Mouse (Mus musculus) hindbrain, embryonic 11.5 days (tissue): ENCODE measurements around the gene Gm49630. TPM values are rescaled to one million over a fixed set of nuclear protein-coding genes. Genes with fewer than 3 reads are reported as not detected.
A peak's percentile ranks its signal among the peaks of the same experiment; 100 is the strongest.
"Not testable (repeated sequence)": the region's sequence is repeated elsewhere in the genome, so short reads cannot be mapped to it uniquely, and the experiment has no call there.

Experiments used
- ATAC-seq: fragments of 200-750 bp; cut with Nextera tagmentation; 2 replicates; pipeline ENCODE4 v1.8.0; 2017; ENCODE audit warnings: mild to moderate bottlenecking, moderate TSS enrichment, moderate library complexity; ENCODE audit not compliant: low FRiP score
- DNase-seq: peaks from one replicate; pipeline ENCODE4 v3.0.0-alpha.2; 2015; ENCODE audit warnings: low spot score
- H3K27ac ChIP-seq: fragments of 300-500 bp; sonication (generic); 2 replicates; pipeline ENCODE4 v1.5.1; 2014; ENCODE audit warnings: mild to moderate bottlenecking, low read depth, low read length
- H3K27me3 ChIP-seq: fragments of 300-500 bp; sonication (generic); 2 replicates; pipeline ENCODE4 v1.6.1; 2014; ENCODE audit warnings: mild to moderate bottlenecking, low read length, moderate library complexity, mixed read lengths; ENCODE audit not compliant: control insufficient read depth, insufficient read depth
- H3K36me3 ChIP-seq: fragments of 300-500 bp; sonication (generic); 2 replicates; pipeline ENCODE4 v1.6.1; 2014; ENCODE audit warnings: mild to moderate bottlenecking, low read length, moderate library complexity, mixed read lengths; ENCODE audit not compliant: control insufficient read depth, insufficient read depth
- H3K4me1 ChIP-seq: fragments of 300-500 bp; sonication (generic); replicated peaks from 2 replicates; pipeline ENCODE4 v1.6.1; 2014; ENCODE audit warnings: low read length, mixed read lengths; ENCODE audit not compliant: control insufficient read depth, insufficient read depth
- H3K4me2 ChIP-seq: fragments of 300-500 bp; sonication (generic); replicated peaks from 2 replicates; pipeline ENCODE4 v1.6.1; 2014; ENCODE audit warnings: mild to moderate bottlenecking, low read depth, low read length
- H3K4me3 ChIP-seq: fragments of 300-500 bp; sonication (generic); 2 replicates; pipeline ENCODE4 v1.5.1; 2014; ENCODE audit warnings: low read depth, low read length
- H3K9ac ChIP-seq: fragments of 300-500 bp; sonication (generic); 2 replicates; pipeline ENCODE4 v1.6.1; 2014; ENCODE audit warnings: low read depth, low read length
- H3K9me3 ChIP-seq: fragments of 300-500 bp; sonication (generic); 2 replicates; pipeline ENCODE4 v1.6.1; 2016; ENCODE audit warnings: low read length; ENCODE audit not compliant: control insufficient read depth
- WGBS: fragments of 180-500 bp; shearing (Covaris S2); extraction: QIAGEN DNeasy Blood & Tissue Kit; methylation state at CpG from one replicate; pipeline ENCODE4 v1.1.7; 2014; 5-methylcytosine and 5-hydroxymethylcytosine counted together
- polyA plus RNA-seq: library from polyadenylated mRNA; unstranded; fragments of >200 nt; fragmentation: Nextera tagmentation; extraction: Ambion mirVana; gene quantifications from 2 replicates; pipeline ENCODE4 v1.2.1, GENCODE M21; 2014

The Gm49630 gene
- polyA plus RNA-seq, 1 experiment from 2014 or later = not detected

DNA sequence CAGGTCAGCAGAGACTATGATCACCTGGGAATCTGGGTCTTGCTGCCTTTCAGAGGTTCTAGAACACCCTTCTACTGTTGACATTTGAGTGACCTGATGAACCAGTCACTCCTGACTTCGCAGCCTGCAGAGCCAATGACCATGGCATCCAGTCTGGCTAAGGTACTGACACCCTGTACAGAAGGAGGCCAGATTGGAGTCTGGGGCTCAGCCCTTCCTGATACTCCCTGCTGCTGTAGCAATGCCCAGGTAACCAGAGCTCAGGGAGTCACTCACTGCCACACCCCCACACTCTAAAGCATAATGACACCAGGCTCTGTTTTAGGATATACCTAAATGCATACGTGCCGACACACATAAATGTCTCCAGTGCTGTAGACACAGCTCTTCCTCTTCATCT lies 10.9 kb upstream of the Gm49630 start:
- H3K4me2 ChIP-seq, ATAC-seq, H3K9me3 ChIP-seq, H3K4me3 ChIP-seq, H3K36me3 ChIP-seq, H3K27me3 ChIP-seq, DNase-seq, H3K27ac ChIP-seq, H3K9ac ChIP-seq, H3K4me1 ChIP-seq: not testable (repeated sequence)
- 87% methylated on average over 1 of the region's 3 CpGs for WGBS

DNA sequence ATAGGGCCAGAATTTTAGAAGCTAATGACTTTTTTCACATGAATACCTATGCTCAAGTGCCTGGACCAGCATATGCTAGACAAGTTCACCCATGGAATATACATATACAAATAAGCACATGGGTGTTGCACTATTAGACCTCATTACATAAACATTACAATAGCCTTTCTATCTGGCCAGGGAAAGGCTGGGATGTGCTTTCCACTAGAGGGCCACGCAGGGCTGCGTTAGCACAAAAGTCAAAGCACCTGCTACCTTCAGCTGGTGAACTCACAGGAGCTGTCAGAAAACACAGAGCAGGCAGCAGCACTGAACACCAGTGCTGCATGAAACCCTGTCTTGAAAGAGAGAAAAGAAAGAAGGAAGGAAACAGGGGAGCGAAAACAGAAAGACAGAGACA lies 6.1 kb upstream of the Gm49630 start:
- not testable (repeated sequence) for H3K9me3 ChIP-seq, H3K4me3 ChIP-seq, H3K27ac ChIP-seq, H3K4me1 ChIP-seq, H3K27me3 ChIP-seq, H3K4me2 ChIP-seq, ATAC-seq, DNase-seq, H3K9ac ChIP-seq, H3K36me3 ChIP-seq
- WGBS = 20% methylated on average over 1 of the region's 3 CpGs

DNA sequence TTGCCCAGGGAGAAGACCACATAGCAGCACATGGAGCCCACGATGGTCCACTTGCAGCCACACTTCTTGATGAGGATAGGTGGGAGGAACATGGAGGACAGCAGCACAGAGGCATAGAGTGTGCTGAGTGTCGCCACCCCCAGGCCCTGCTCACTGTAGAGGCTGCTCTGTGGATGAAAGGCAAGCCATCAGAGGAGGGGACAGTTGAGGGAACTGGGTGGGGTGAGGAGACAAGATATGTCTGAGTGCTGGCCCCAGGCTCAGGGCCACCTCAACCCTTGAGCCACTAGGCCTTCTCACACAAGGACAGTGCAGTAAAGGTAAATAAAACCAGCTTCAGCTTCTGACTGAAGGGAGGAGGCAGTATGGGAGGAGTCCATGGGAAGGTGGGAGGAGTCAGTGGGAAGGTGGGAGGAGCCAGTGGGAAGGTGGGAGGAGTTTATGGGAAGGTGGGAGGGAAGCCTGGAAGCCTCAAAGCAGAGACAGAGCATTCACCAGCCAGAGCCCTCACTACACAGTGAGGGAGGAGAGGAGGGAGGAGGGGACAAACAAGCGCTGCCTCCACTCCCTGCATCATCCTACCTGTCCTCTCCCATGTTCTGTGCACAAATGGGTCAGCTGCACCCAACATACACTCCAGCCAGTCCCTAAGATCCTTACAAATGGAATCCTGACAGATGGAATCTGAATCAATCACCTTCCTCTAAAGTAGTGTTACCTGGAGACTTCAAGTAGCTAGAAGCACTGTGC lies 5.3 kb upstream of the Gm49630 start:
- not testable (repeated sequence) for H3K9ac ChIP-seq, H3K4me3 ChIP-seq, H3K27ac ChIP-seq, H3K9me3 ChIP-seq, DNase-seq, H3K27me3 ChIP-seq, H3K36me3 ChIP-seq, H3K4me2 ChIP-seq, H3K4me1 ChIP-seq
- 100% methylated on average over 1 of the region's 3 CpGs for WGBS
- peak; percentile 63; the same call in 1 of the 2 replicates for ATAC-seq

DNA sequence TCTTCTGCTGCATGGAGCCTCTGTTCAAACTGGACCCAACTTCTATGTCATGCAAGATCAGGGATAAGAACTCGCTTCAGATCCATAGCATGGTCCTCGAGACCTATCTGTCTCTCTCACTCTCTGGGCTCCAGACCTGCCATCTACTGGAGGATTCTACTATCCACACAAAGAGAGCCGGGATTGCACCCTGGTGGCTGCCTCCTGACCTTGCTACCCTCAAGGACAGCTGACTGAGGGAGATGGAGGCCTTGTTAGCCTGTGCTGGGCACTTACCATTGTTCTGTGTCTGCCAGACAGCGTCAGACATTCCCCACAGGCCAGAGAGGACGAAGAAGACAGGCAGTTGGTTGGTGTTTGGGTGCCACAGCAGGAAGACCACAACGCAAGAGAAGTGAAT lies 2.4 kb downstream of the Gm49630 start:
- not testable (repeated sequence) for H3K4me2 ChIP-seq, H3K4me1 ChIP-seq, H3K27ac ChIP-seq, H3K27me3 ChIP-seq, H3K9me3 ChIP-seq, DNase-seq, H3K4me3 ChIP-seq, ATAC-seq, H3K36me3 ChIP-seq, H3K9ac ChIP-seq
- WGBS = 65% methylated on average over 5 of the region's 6 CpGs

DNA sequence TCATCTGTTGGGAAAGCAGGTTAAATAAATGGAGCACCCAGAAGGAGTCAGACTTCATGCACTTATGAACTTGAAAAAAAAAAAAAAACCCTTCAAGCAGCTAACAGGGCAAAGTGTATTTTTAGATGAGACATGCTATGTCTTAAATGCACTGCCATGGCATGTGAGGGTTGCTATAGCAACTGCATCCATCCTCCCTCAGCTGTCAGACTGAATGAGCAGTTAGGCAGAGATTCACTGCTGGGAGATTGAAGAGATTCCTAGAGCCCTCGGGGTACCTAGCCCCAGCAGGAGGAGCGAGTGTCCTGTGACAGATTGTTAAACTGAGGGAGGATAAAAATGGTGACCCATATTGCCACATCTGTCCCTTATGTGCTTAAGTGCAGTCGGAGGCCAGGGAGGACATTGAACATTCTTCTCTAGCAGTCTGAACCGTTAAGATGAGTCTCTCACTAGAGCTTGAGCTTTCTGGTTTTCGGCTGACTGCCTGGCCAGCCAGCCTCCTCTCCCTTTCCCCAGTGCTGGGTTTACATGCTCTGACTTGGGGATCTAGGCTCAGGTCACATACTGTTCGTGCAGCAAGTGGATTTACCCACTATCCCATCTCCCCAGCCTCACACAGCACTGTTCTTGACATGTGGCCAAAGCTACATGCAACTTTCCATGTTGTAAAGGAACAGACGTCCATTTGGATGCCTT lies 5.0 kb downstream of the Gm49630 start:
- not testable (repeated sequence) for H3K9me3 ChIP-seq, H3K9ac ChIP-seq, H3K27ac ChIP-seq, H3K36me3 ChIP-seq, H3K4me2 ChIP-seq, H3K27me3 ChIP-seq, H3K4me3 ChIP-seq, H3K4me1 ChIP-seq
- 18% methylated on average over 3 of the region's 7 CpGs for WGBS
- ATAC-seq (peak; percentile 68; the same call in 1 of the 2 replicates), DNase-seq (peak; percentile 8)

DNA sequence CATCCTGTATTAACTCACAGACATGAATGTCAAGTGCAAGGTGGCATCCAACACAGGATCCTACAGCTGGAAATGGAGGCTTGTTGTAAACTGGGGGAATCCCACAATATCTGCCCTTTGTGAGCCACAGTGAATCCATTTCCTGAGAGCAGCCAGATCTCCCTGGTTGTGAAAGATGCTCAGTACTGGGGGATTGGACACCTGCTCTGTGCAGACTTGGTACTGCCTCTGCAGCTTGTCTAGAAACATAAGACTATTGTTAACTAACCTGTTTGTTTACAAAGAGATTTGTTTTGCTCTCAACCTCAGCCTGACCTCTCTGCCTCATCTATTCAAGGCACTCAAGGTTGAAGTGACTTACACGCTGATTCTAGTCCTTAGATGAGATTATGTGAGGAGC lies 5.5 kb downstream of the Gm49630 start:
- not testable (repeated sequence) for H3K4me1 ChIP-seq, H3K4me3 ChIP-seq, H3K9me3 ChIP-seq, H3K9ac ChIP-seq, H3K27me3 ChIP-seq, H3K36me3 ChIP-seq, H3K4me2 ChIP-seq, DNase-seq, H3K27ac ChIP-seq
- WGBS = no CpG with 5 or more reads among the region's 1 CpGs
- 0 out of 2 replicates have a peak, but pooled peaks have one; percentile 18 for ATAC-seq

DNA sequence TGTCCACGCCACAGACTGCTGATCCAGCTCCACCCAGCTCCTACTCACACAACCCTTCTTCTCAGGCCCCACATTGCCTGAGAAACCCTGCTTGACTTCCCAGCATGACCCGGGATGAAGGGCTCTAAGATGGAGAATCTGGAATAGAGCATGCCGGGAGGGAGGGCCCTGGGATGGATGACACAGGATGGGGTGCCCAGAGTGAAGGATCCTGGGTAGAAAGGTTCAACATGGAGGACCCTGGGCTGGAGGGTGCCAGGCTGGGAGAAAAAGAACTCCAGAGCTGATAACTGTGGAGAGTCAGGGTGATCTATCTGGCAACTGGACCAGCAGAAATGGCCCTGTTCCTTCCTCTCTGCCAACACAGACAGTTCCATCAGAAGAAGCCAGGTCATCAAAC lies 6.2 kb downstream of the Gm49630 start:
- not testable (repeated sequence) for H3K36me3 ChIP-seq, H3K9ac ChIP-seq, DNase-seq, H3K4me3 ChIP-seq, H3K4me1 ChIP-seq, H3K27ac ChIP-seq, ATAC-seq, H3K27me3 ChIP-seq, H3K9me3 ChIP-seq, H3K4me2 ChIP-seq
- no CpG with 5 or more reads among the region's 3 CpGs for WGBS

DNA sequence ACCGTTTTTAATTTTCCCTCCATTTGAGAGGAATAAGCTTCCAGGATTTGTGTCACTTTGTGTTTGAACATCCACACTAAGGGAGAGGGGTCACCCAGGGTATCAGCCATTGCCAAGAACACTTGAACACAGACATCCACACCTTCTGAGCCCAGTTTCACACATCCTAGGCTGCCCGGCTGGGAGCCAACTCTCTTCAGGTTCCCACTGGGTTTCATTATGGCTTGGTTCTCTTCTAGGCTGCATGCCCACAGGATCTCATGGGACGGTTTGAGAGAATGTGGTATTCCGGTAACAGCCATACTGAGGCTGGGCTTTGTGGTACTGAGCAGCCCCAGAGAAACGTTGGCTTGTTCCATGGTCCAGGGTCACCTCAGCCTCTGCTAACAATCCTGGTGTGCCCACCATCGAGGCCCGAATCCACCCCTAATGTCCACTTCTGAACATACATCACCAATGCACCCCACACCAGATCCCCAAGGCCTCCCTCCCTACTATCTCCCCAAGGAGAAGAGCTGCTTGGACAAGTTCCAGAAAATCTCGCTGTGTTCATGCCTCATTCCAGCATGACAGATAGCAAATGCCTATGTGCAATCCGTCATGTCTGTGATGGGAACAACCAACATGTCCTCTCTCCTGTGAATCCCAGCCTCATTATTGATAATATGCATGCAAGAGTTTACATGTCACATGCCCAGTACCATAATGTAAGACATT lies 10.9 kb downstream of the Gm49630 start:
- not testable (repeated sequence) for H3K9ac ChIP-seq, ATAC-seq, H3K4me1 ChIP-seq, H3K27ac ChIP-seq, H3K4me2 ChIP-seq, DNase-seq, H3K9me3 ChIP-seq, H3K36me3 ChIP-seq, H3K27me3 ChIP-seq, H3K4me3 ChIP-seq
- WGBS = 77% methylated on average over 9 of the region's 9 CpGs
